ENCODE assay signal across 17 mouse cellular contexts in the genomic region with DNA sequence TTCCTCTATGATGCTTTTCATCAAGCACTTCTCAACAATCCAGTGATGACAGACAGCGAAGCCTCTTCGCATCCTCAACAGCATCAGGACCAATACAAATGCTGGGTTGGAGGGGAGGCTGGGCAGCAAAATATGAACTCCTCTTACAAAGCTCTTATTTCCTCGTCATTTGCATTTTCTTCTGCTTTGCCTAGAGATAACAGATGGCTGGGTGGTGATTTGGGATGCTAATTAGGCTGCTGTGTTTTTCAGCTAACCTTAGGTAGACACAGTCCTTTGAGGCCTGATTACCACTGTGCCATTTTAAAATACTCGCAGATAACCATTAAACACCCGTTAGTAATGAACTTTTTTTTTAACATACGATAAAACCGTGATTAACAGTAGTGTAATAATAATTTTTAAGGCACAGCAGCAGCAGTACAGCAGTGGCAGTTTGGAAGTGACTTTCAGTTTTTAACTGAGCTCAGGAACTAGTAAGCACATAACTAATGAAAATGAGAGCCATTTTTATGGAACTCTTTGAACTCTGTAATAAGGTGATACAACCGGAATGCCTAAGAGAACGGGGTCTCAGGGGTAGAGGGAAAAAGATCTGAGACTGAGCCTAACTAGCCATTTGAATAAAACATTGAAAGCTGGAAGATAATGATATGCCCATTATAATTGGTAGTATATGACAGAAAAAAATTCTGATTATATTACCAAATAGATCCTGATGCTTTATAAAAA.
DNase-seq lines count a peak whose midpoint lies in the region; ATAC-seq and TF ChIP-seq lines count a peak whose summit lies in the region.
"Had no signal": no experiment of that assay in that cellular context is flagged by ENCODE, and none has a peak within 500 bp of the region (broad histone marks: within the 10 kb centered on the region; RNA-seq: fewer than 3 reads in every experiment).

No protein-coding gene starts in this region.

- ATAC-seq in frontal cortex, adult (ENCODE audit: low TSS enrichment): peak; percentile 95
- ATAC-seq in hindbrain, embryonic 12.5 days (ENCODE audit: low FRiP score): peak; percentile 85
- peak; percentile 52 for ATAC-seq in midbrain, postnatal 0 days (ENCODE audit: low FRiP score)
- ATAC-seq: intestine, postnatal 0 days had no signal

- peak overlapping the region; percentile 40; the same call in 1 of the 2 replicates for H3K27ac ChIP-seq in hindbrain, embryonic 12.5 days
- H3K27ac ChIP-seq in midbrain, postnatal 0 days (ENCODE audit: low read depth, low read length): no peak overlapping the region
- H3K27ac ChIP-seq: lung, embryonic 15.5 days had no signal

- DNase-seq in frontal cortex, postnatal 25 days (ENCODE audit: low spot score in 2 of 2): no peak
- DNase-seq in brain, embryonic 18.5 days (ENCODE audit: low read depth, low spot score): peak; percentile 30
- peak; percentile 56 for DNase-seq in midbrain, postnatal 0 days (ENCODE audit: low spot score)
- no peak for DNase-seq in spleen, adult 18-20 months
- no peak for DNase-seq in testis, postnatal 14 days (ENCODE audit: low spot score)
- DNase-seq in gastrocnemius, postnatal 10 days: no peak
- DNase-seq: adrenal gland, postnatal 14 days; B cell, adult 2 months; cerebellum, adult 11 months; kidney, postnatal 36 days; thymus, adult 18-20 months had no signal

- no peak overlapping the region for H3K4me3 ChIP-seq in hindbrain, embryonic 12.5 days
- no peak overlapping the region for H3K4me3 ChIP-seq in midbrain, postnatal 0 days (ENCODE audit: low read depth, low read length)
- H3K4me3 ChIP-seq: lung, embryonic 15.5 days; megakaryocyte, embryonic 14.5 days had no signal

- TF ChIP-seq CTCF in midbrain, postnatal 0 days (IDR thresholded peaks at IDR 0.05): no peak

- no peaks in the 10 kb centered on the region for H3K36me3 ChIP-seq in hindbrain, embryonic 12.5 days
- no peaks in the 10 kb centered on the region for H3K36me3 ChIP-seq in midbrain, postnatal 0 days (ENCODE audit: insufficient read depth, low read length)
- H3K36me3 ChIP-seq: G1E; lung, embryonic 15.5 days had no signal

- 0 out of 2 replicates have a peak, but pooled peaks cover 2% of the 10 kb centered on the region for H3K4me1 ChIP-seq in hindbrain, embryonic 12.5 days
- H3K4me1 ChIP-seq in midbrain, postnatal 0 days (ENCODE audit: insufficient read depth, low read length): no peaks in the 10 kb centered on the region
- H3K4me1 ChIP-seq: lung, embryonic 15.5 days; megakaryocyte, embryonic 14.5 days had no signal

- H3K27me3 ChIP-seq in hindbrain, embryonic 12.5 days: no peaks in the 10 kb centered on the region
- no peaks in the 10 kb centered on the region for H3K27me3 ChIP-seq in midbrain, postnatal 0 days (ENCODE audit: insufficient read depth, low read length)
- H3K27me3 ChIP-seq: lung, embryonic 15.5 days; megakaryocyte, embryonic 14.5 days had no signal

- H3K4me2 ChIP-seq in hindbrain, embryonic 12.5 days (replicated peaks): no peak overlapping the region
- no peak overlapping the region for H3K4me2 ChIP-seq in midbrain, postnatal 0 days (ENCODE audit: low read depth, low read length, poor library complexity, severe bottlenecking)
- H3K4me2 ChIP-seq: lung, embryonic 15.5 days had no signal

- no peak overlapping the region; the same call in 1 of the 2 replicates for H3K9ac ChIP-seq in hindbrain, embryonic 12.5 days
- no peak overlapping the region for H3K9ac ChIP-seq in midbrain, postnatal 0 days (replicated peaks; ENCODE audit: low read length, poor library complexity, severe bottlenecking)
- H3K9ac ChIP-seq: lung, embryonic 15.5 days had no signal

- whole genome bisulfite sequencing in hindbrain, embryonic 12.5 days: 67% methylated on average over 9 of the region's 9 CpGs
- WGBS in midbrain, postnatal 0 days: 30% methylated on average over 9 of the region's 9 CpGs

- H3K9me3 ChIP-seq in hindbrain, embryonic 12.5 days (replicated peaks): no peaks in the 10 kb centered on the region
- no peaks in the 10 kb centered on the region for H3K9me3 ChIP-seq in midbrain, postnatal 0 days (ENCODE audit: low read length)
- H3K9me3 ChIP-seq: G1E; lung, embryonic 15.5 days had no signal

Comparison
In these comparisons a context has a peak if more than half of its experiments do, and no peak if none do; other contexts are left out.
1. DNase-seq: peak in brain, embryonic 18.5 days (single experiment) and midbrain, postnatal 0 days (single experiment); none in frontal cortex, postnatal 25 days (0 of 2), spleen, adult 18-20 months (0 of 2), testis, postnatal 14 days (single experiment) and gastrocnemius, postnatal 10 days (single experiment).
2. Peak in every context shown above with its lines, with median percentiles within 50 percentile points of each other: ATAC-seq.